Mouse (Mus musculus): ENCODE data around the gene C2cd3. TPM values are rescaled to one million over a fixed set of nuclear protein-coding genes. Genes with fewer than 3 reads are reported as not detected.
A peak's percentile ranks its signal among the peaks of the same experiment; 100 is the strongest.

Gene C2cd3
- polyA plus RNA-seq, 1 experiment, result not detected

- Histone ChIP-seq H3K4me1 (ENCODE audit: control insufficient read depth, insufficient read depth, low read length) (no peaks in the 10 kb centered on the region), H3K4me3 (ENCODE audit: insufficient read depth, low read depth, low read length) (no peak overlapping the region), H3K27ac (ENCODE audit: insufficient read depth, low read depth, low read length) (no peak overlapping the region)
- TF ChIP-seq CTCF (IDR thresholded peaks at IDR 0.05; ENCODE audit: insufficient read depth, low read depth, low read length), result no peak
- no peak for TF ChIP-seq POLR2A (IDR thresholded peaks at IDR 0.05; ENCODE audit: insufficient read depth, low read depth, low read length)
- 53% methylated on average over 5 of the region's 5 CpGs for WGBS
Measured at GRCm38 (mm10) chr7:100431103-100431502, 59.1 kb downstream of the C2cd3 start.

- TF ChIP-seq POLR2A (IDR thresholded peaks at IDR 0.05; ENCODE audit: insufficient read depth, low read depth, low read length) (no peak), CTCF (IDR thresholded peaks at IDR 0.05; ENCODE audit: insufficient read depth, low read depth, low read length) (no peak)
- no peaks in the 10 kb centered on the region for H3K4me1 ChIP-seq (ENCODE audit: control insufficient read depth, insufficient read depth, low read length)
- 96% methylated on average over 6 of the region's 6 CpGs for WGBS
- H3K4me3 ChIP-seq (ENCODE audit: insufficient read depth, low read depth, low read length), result no peak overlapping the region
- no peak overlapping the region for H3K27ac ChIP-seq (ENCODE audit: insufficient read depth, low read depth, low read length)
Measured at GRCm38 (mm10) chr7:100433295-100433694, 61.3 kb downstream of the C2cd3 start.

- TF ChIP-seq CTCF (IDR thresholded peaks at IDR 0.05; ENCODE audit: insufficient read depth, low read depth, low read length) (no peak), POLR2A (IDR thresholded peaks at IDR 0.05; ENCODE audit: insufficient read depth, low read depth, low read length) (no peak)
- no peaks in the 10 kb centered on the region for H3K4me1 ChIP-seq (ENCODE audit: control insufficient read depth, insufficient read depth, low read length)
Measured at GRCm38 (mm10) chr7:100443728-100444127, 71.7 kb downstream of the C2cd3 start.

GRCm38 (mm10) chr7:100446271-100446670, 74.2 kb downstream of the C2cd3 start:
- Histone ChIP-seq H3K4me1 (ENCODE audit: control insufficient read depth, insufficient read depth, low read length) (no peaks in the 10 kb centered on the region), H3K4me3 (ENCODE audit: insufficient read depth, low read depth, low read length) (no peak overlapping the region), H3K27ac (ENCODE audit: insufficient read depth, low read depth, low read length) (no peak overlapping the region)
- TF ChIP-seq CTCF (IDR thresholded peaks at IDR 0.05; ENCODE audit: insufficient read depth, low read depth, low read length), result no peak
- no peak for TF ChIP-seq POLR2A (IDR thresholded peaks at IDR 0.05; ENCODE audit: insufficient read depth, low read depth, low read length)
- WGBS, result 85% methylated on average over 5 of the region's 5 CpGs

More at GRCm38 (mm10) chr7:100443728-100444127, 71.7 kb downstream of the C2cd3 start:
- Histone ChIP-seq H3K4me3 (ENCODE audit: insufficient read depth, low read depth, low read length) (no peak overlapping the region), H3K27ac (ENCODE audit: insufficient read depth, low read depth, low read length) (no peak overlapping the region)
- 92% methylated on average over 4 of the region's 4 CpGs for WGBS

- Histone ChIP-seq H3K4me3 (ENCODE audit: insufficient read depth, low read depth, low read length) (no peak overlapping the region), H3K27ac (ENCODE audit: insufficient read depth, low read depth, low read length) (no peak overlapping the region), H3K4me1 (ENCODE audit: control insufficient read depth, insufficient read depth, low read length) (no peaks in the 10 kb centered on the region)
- WGBS, result 95% methylated on average over 12 of the region's 12 CpGs
- TF ChIP-seq POLR2A (IDR thresholded peaks at IDR 0.05; ENCODE audit: insufficient read depth, low read depth, low read length) (no peak), CTCF (IDR thresholded peaks at IDR 0.05; ENCODE audit: insufficient read depth, low read depth, low read length) (no peak)
Measured at GRCm38 (mm10) chr7:100448530-100448929, 76.5 kb downstream of the C2cd3 start.

GRCm38 (mm10) chr7:100448985-100449384, 77.0 kb downstream of the C2cd3 start:
- H3K4me3 ChIP-seq (ENCODE audit: insufficient read depth, low read depth, low read length), result no peak overlapping the region
- no peaks in the 10 kb centered on the region for H3K4me1 ChIP-seq (ENCODE audit: control insufficient read depth, insufficient read depth, low read length)
- H3K27ac ChIP-seq (ENCODE audit: insufficient read depth, low read depth, low read length), result no peak overlapping the region
- TF ChIP-seq CTCF (IDR thresholded peaks at IDR 0.05; ENCODE audit: insufficient read depth, low read depth, low read length) (no peak), POLR2A (IDR thresholded peaks at IDR 0.05; ENCODE audit: insufficient read depth, low read depth, low read length) (no peak)
- whole genome bisulfite sequencing, result over 99% methylated on average over 3 of the region's 3 CpGs

GRCm38 (mm10) chr7:100458153-100458552, 86.1 kb downstream of the C2cd3 start:
- peaks cover 9% of the 10 kb centered on the region for H3K4me1 ChIP-seq (ENCODE audit: control insufficient read depth, insufficient read depth, low read length)
- TF ChIP-seq CTCF (IDR thresholded peaks at IDR 0.05; ENCODE audit: insufficient read depth, low read depth, low read length) (no peak), POLR2A (IDR thresholded peaks at IDR 0.05; ENCODE audit: insufficient read depth, low read depth, low read length) (no peak)
- no peak overlapping the region for H3K4me3 ChIP-seq (ENCODE audit: insufficient read depth, low read depth, low read length)
- 89% methylated on average over 1 of the region's 1 CpGs for WGBS
- no peak overlapping the region for H3K27ac ChIP-seq (ENCODE audit: insufficient read depth, low read depth, low read length)

- Histone ChIP-seq H3K4me3 (ENCODE audit: insufficient read depth, low read depth, low read length) (no peak overlapping the region), H3K27ac (ENCODE audit: insufficient read depth, low read depth, low read length) (no peak overlapping the region), H3K4me1 (ENCODE audit: control insufficient read depth, insufficient read depth, low read length) (peaks cover 9% of the 10 kb centered on the region)
- 88% methylated on average over 3 of the region's 3 CpGs for WGBS
- TF ChIP-seq POLR2A (IDR thresholded peaks at IDR 0.05; ENCODE audit: insufficient read depth, low read depth, low read length), result no peak
- TF ChIP-seq CTCF (IDR thresholded peaks at IDR 0.05; ENCODE audit: insufficient read depth, low read depth, low read length), result no peak
Measured at GRCm38 (mm10) chr7:100459862-100460261, 87.8 kb downstream of the C2cd3 start.

GRCm38 (mm10) chr7:100461621-100462151, 89.7 kb downstream of the C2cd3 start:
- whole genome bisulfite sequencing, result 47% methylated on average over 6 of the region's 6 CpGs
- Histone ChIP-seq H3K27ac (ENCODE audit: insufficient read depth, low read depth, low read length) (peak overlapping the region; percentile 42; the same call in 1 of the 2 replicates), H3K4me3 (ENCODE audit: insufficient read depth, low read depth, low read length) (no peak overlapping the region), H3K4me1 (ENCODE audit: control insufficient read depth, insufficient read depth, low read length) (peaks cover 18% of the 10 kb centered on the region)
- TF ChIP-seq POLR2A (IDR thresholded peaks at IDR 0.05; ENCODE audit: insufficient read depth, low read depth, low read length) (no peak), CTCF (IDR thresholded peaks at IDR 0.05; ENCODE audit: insufficient read depth, low read depth, low read length) (no peak)

All from olfactory bulb, adult 2 months (tissue).